Mouse (Mus musculus): ENCODE results near the gene A630076J17Rik. TPM values are rescaled to one million over a fixed set of nuclear protein-coding genes. Genes with fewer than 3 reads are reported as not detected.

The A630076J17Rik gene
- polyA plus RNA-seq, 1 experiment from 2014 or later = not detected

GRCm38 (mm10) chr3:107256724-107257123 lies 26.3 kb downstream of the A630076J17Rik start:
- H3K4me2 ChIP-seq = no peak overlapping the region
- no peaks in the 10 kb centered on the region for H3K27me3 ChIP-seq
- H3K9me3 ChIP-seq (replicated peaks) = no peaks in the 10 kb centered on the region
- H3K36me3 ChIP-seq = no peaks in the 10 kb centered on the region
- no peak overlapping the region for H3K9ac ChIP-seq
- no peak for ATAC-seq (replicated peaks; ENCODE audit: low FRiP score)
- no peak overlapping the region for H3K27ac ChIP-seq
- H3K4me1 ChIP-seq = peaks cover 12% of the 10 kb centered on the region
- WGBS = 35% methylated on average over 7 of the region's 7 CpGs
- H3K4me3 ChIP-seq (replicated peaks) = no peak overlapping the region

- Histone ChIP-seq H3K4me2 (no peak overlapping the region), H3K4me3 (replicated peaks) (no peak overlapping the region), H3K9ac (no peak overlapping the region), H3K27ac (no peak overlapping the region), H3K27me3 (no peaks in the 10 kb centered on the region), H3K9me3 (replicated peaks) (no peaks in the 10 kb centered on the region), H3K36me3 (no peaks in the 10 kb centered on the region), H3K4me1 (peaks cover 14% of the 10 kb centered on the region)
- WGBS = 63% methylated on average over 5 of the region's 5 CpGs
- no peak for ATAC-seq (replicated peaks; ENCODE audit: low FRiP score)
Observed at GRCm38 (mm10) chr3:107257924-107258323, 27.5 kb downstream of the A630076J17Rik start.

- H3K4me1 ChIP-seq = peaks cover 14% of the 10 kb centered on the region
- H3K27ac ChIP-seq = peak overlapping the region; percentile 32; the same call in 1 of the 2 replicates
- no peaks in the 10 kb centered on the region for H3K27me3 ChIP-seq
- no peak overlapping the region for H3K9ac ChIP-seq
- WGBS = 33% methylated on average over 8 of the region's 8 CpGs
- no peak overlapping the region for H3K4me2 ChIP-seq
- no peaks in the 10 kb centered on the region for H3K36me3 ChIP-seq
- H3K4me3 ChIP-seq (replicated peaks) = no peak overlapping the region
- 0 out of 2 replicates have a peak, but pooled peaks have one; percentile 49 for ATAC-seq (replicated peaks; ENCODE audit: low FRiP score)
- no peaks in the 10 kb centered on the region for H3K9me3 ChIP-seq (replicated peaks)
Observed at GRCm38 (mm10) chr3:107260956-107261850, 30.8 kb downstream of the A630076J17Rik start.

- peaks cover 14% of the 10 kb centered on the region for H3K4me1 ChIP-seq
- H3K36me3 ChIP-seq = no peaks in the 10 kb centered on the region
- H3K9me3 ChIP-seq (replicated peaks) = no peaks in the 10 kb centered on the region
- no peak overlapping the region for H3K9ac ChIP-seq
- 20% methylated on average over 7 of the region's 7 CpGs for WGBS
- no peaks in the 10 kb centered on the region for H3K27me3 ChIP-seq
- no peak overlapping the region for H3K4me2 ChIP-seq
- H3K4me3 ChIP-seq (replicated peaks) = no peak overlapping the region
- no peak for ATAC-seq (replicated peaks; ENCODE audit: low FRiP score)
- no peak overlapping the region for H3K27ac ChIP-seq
Observed at GRCm38 (mm10) chr3:107261851-107262165, 31.4 kb downstream of the A630076J17Rik start.

GRCm38 (mm10) chr3:107266814-107267345 lies 36.5 kb downstream of the A630076J17Rik start:
- Histone ChIP-seq H3K4me2 (no peak overlapping the region), H3K27ac (no peak overlapping the region), H3K4me1 (peaks cover under 1% of the 10 kb centered on the region; the same call in 1 of the 2 replicates), H3K36me3 (no peaks in the 10 kb centered on the region), H3K9me3 (replicated peaks) (no peaks in the 10 kb centered on the region), H3K9ac (no peak overlapping the region), H3K27me3 (no peaks in the 10 kb centered on the region), H3K4me3 (replicated peaks) (no peak overlapping the region)
- WGBS = 65% methylated on average over 2 of the region's 2 CpGs
- ATAC-seq (replicated peaks; ENCODE audit: low FRiP score) = no peak

- Histone ChIP-seq H3K36me3 (no peaks in the 10 kb centered on the region), H3K4me2 (no peak overlapping the region), H3K27ac (no peak overlapping the region), H3K4me3 (replicated peaks) (no peak overlapping the region), H3K9ac (no peak overlapping the region), H3K27me3 (no peaks in the 10 kb centered on the region), H3K9me3 (replicated peaks) (no peaks in the 10 kb centered on the region), H3K4me1 (no peaks in the 10 kb centered on the region)
- WGBS = 89% methylated on average over 3 of the region's 3 CpGs
- no peak for ATAC-seq (replicated peaks; ENCODE audit: low FRiP score)
Observed at GRCm38 (mm10) chr3:107272433-107272832, 42.0 kb downstream of the A630076J17Rik start.

GRCm38 (mm10) chr3:107273820-107274219 lies 43.4 kb downstream of the A630076J17Rik start:
- H3K4me1 ChIP-seq = peaks cover 6% of the 10 kb centered on the region
- no peak overlapping the region for H3K27ac ChIP-seq
- H3K4me2 ChIP-seq = no peak overlapping the region
- H3K9ac ChIP-seq = no peak overlapping the region
- no peak for ATAC-seq (replicated peaks; ENCODE audit: low FRiP score)
- no peaks in the 10 kb centered on the region for H3K36me3 ChIP-seq
- no peaks in the 10 kb centered on the region for H3K27me3 ChIP-seq
- H3K9me3 ChIP-seq (replicated peaks) = no peaks in the 10 kb centered on the region
- WGBS = 12% methylated on average over 3 of the region's 3 CpGs
- H3K4me3 ChIP-seq (replicated peaks) = no peak overlapping the region

GRCm38 (mm10) chr3:107275351-107275750 lies 44.9 kb downstream of the A630076J17Rik start:
- H3K9me3 ChIP-seq (replicated peaks) = no peaks in the 10 kb centered on the region
- 53% methylated on average over 5 of the region's 5 CpGs for WGBS
- H3K36me3 ChIP-seq = no peaks in the 10 kb centered on the region
- no peak overlapping the region for H3K27ac ChIP-seq
- no peak overlapping the region for H3K4me3 ChIP-seq (replicated peaks)
- no peak for ATAC-seq (replicated peaks; ENCODE audit: low FRiP score)
- H3K9ac ChIP-seq = no peak overlapping the region
- H3K4me1 ChIP-seq = peaks cover 16% of the 10 kb centered on the region
- no peaks in the 10 kb centered on the region for H3K27me3 ChIP-seq
- H3K4me2 ChIP-seq = no peak overlapping the region

- no peaks in the 10 kb centered on the region for H3K9me3 ChIP-seq (replicated peaks)
- WGBS = 55% methylated on average over 4 of the region's 4 CpGs
Observed at GRCm38 (mm10) chr3:107275996-107276395, 45.6 kb downstream of the A630076J17Rik start.

GRCm38 (mm10) chr3:107276626-107277025 lies 46.2 kb downstream of the A630076J17Rik start:
- WGBS = 86% methylated on average over 3 of the region's 3 CpGs
- H3K9me3 ChIP-seq (replicated peaks) = no peaks in the 10 kb centered on the region
- H3K36me3 ChIP-seq = peaks cover 2% of the 10 kb centered on the region; the same call in 1 of the 2 replicates
- ATAC-seq (replicated peaks; ENCODE audit: low FRiP score) = no peak
- no peak overlapping the region for H3K4me3 ChIP-seq (replicated peaks)
- peaks cover 19% of the 10 kb centered on the region for H3K4me1 ChIP-seq
- no peak overlapping the region for H3K27ac ChIP-seq
- H3K9ac ChIP-seq = no peak overlapping the region
- no peak overlapping the region for H3K4me2 ChIP-seq
- H3K27me3 ChIP-seq = no peaks in the 10 kb centered on the region

More at GRCm38 (mm10) chr3:107275996-107276395, 45.6 kb downstream of the A630076J17Rik start:
- H3K9ac ChIP-seq = no peak overlapping the region
- no peak overlapping the region for H3K4me3 ChIP-seq (replicated peaks)
- H3K4me2 ChIP-seq = no peak overlapping the region
- no peak overlapping the region for H3K27ac ChIP-seq
- peaks cover 19% of the 10 kb centered on the region for H3K4me1 ChIP-seq
- no peaks in the 10 kb centered on the region for H3K27me3 ChIP-seq
- H3K36me3 ChIP-seq = no peaks in the 10 kb centered on the region
- no peak for ATAC-seq (replicated peaks; ENCODE audit: low FRiP score)

GRCm38 (mm10) chr3:107278479-107279269 lies 48.3 kb downstream of the A630076J17Rik start, which contains the start of gene Lamtor5:
Lamtor5 (plus strand) TSS chr3:107278858.
- Histone ChIP-seq H3K9ac (peak within 1 kb of the TSS; percentile 65), H3K9me3 (replicated peaks) (no peaks in the 10 kb centered on the region), H3K4me3 (replicated peaks) (peak within 1 kb of the TSS; percentile 68), H3K36me3 (peaks cover 23% of the 10 kb centered on the region), H3K27ac (0 out of 2 replicates have a peak within 1 kb of the TSS, but pooled peaks have one; percentile 10), H3K4me1 (peaks cover 19% of the 10 kb centered on the region), H3K4me2 (peak within 1 kb of the TSS; percentile 67), H3K27me3 (no peaks in the 10 kb centered on the region)
- peak; percentile 91 for ATAC-seq (replicated peaks; ENCODE audit: low FRiP score)
- 3% methylated on average over 43 of the region's 43 CpGs for WGBS
